Mouse (Mus musculus) granulocyte monocyte progenitor cell, adult 5-6 weeks (primary cell): ENCODE data around the gene Nxf1. TPM values are rescaled to one million over a fixed set of nuclear protein-coding genes. Genes with fewer than 3 reads are reported as not detected.
"Not testable (repeated sequence)": the region's sequence is repeated elsewhere in the genome, so short reads cannot be mapped to it uniquely, and the experiment has no call there.

Experiments
- ATAC-seq: replicated peaks from 2 replicates; pipeline ENCODE4 v1.8.0; 2016; ENCODE audit warnings: mild to moderate bottlenecking, moderate TSS enrichment, inconsistent platforms; ENCODE audit not compliant: poor library complexity, severe bottlenecking
- total RNA-seq, 2 experiments: library from RNA; stranded (forward) in 1 of 2; stranded (reverse) in 1 of 2; fragments of 200-712, 200-1000 nt in 1 of 2; fragments of >200 nt in 1 of 2; fragmentation: Nextera tagmentation in 1 of 2; gene quantifications; 2 replicates each; pipeline ENCODE4 v1.2.3; 2014 to 2017

Nxf1 gene
- total RNA-seq (2014; fragmentation: Nextera tagmentation) (268 and 347 TPM in 2 replicates), total RNA-seq (2017) (89.4 and 113 TPM in 2 replicates)

- peak; percentile 92 for ATAC-seq
Observed at GRCm38 (mm10) chr19:8756635-8757387, at the start of gene Nxf1. TSS of gene Nxf1 (plus strand) at chr19:8757073.

GRCm38 (mm10) chr19:8708954-8709353, 47.9 kb upstream of the Nxf1 start:
- ATAC-seq, result no peak

- ATAC-seq, result no peak
Observed at GRCm38 (mm10) chr19:8710057-8710456, 46.8 kb upstream of the Nxf1 start.

- no peak for ATAC-seq
Observed at GRCm38 (mm10) chr19:8711506-8711905, 45.4 kb upstream of the Nxf1 start.

GRCm38 (mm10) chr19:8711949-8712869, 44.7 kb upstream of the Nxf1 start:
- peak; percentile 9; the same call in 1 of the 2 replicates for ATAC-seq

GRCm38 (mm10) chr19:8712870-8713305, 44.0 kb upstream of the Nxf1 start:
- peak; percentile 74 for ATAC-seq

- ATAC-seq, result peak; percentile 69
Observed at GRCm38 (mm10) chr19:8713306-8713996, 43.4 kb upstream of the Nxf1 start.

GRCm38 (mm10) chr19:8713997-8714652, 42.7 kb upstream of the Nxf1 start:
- ATAC-seq, result peak; percentile 34

- no peak for ATAC-seq
Observed at GRCm38 (mm10) chr19:8714653-8715481, 42.0 kb upstream of the Nxf1 start.

- no peak for ATAC-seq
Observed at GRCm38 (mm10) chr19:8715868-8716766, 40.8 kb upstream of the Nxf1 start.

- no peak for ATAC-seq
Observed at GRCm38 (mm10) chr19:8716767-8717475, 40.0 kb upstream of the Nxf1 start.

GRCm38 (mm10) chr19:8718357-8718756, 38.5 kb upstream of the Nxf1 start:
- peak; percentile 30 for ATAC-seq

- ATAC-seq, result not testable (repeated sequence)
Observed at GRCm38 (mm10) chr19:8719037-8719436, 37.8 kb upstream of the Nxf1 start.

GRCm38 (mm10) chr19:8721378-8721777, 35.5 kb upstream of the Nxf1 start:
- no peak for ATAC-seq

- no peak for ATAC-seq
Observed at GRCm38 (mm10) chr19:8722021-8722420, 34.9 kb upstream of the Nxf1 start.

- ATAC-seq, result no peak
Observed at GRCm38 (mm10) chr19:8722559-8722906, 34.3 kb upstream of the Nxf1 start.

- peak; percentile 82 for ATAC-seq
Observed at GRCm38 (mm10) chr19:8722907-8723573, 33.8 kb upstream of the Nxf1 start, which contains the start of gene Slc3a2. TSS of gene Slc3a2 (minus strand) at chr19:8723369.
